Mouse (Mus musculus) liver, embryonic 14 days (tissue): ENCODE measurements around the gene Kcnk3. TPM values are rescaled to one million over a fixed set of nuclear protein-coding genes. Genes with fewer than 3 reads are reported as not detected.

Source experiments
- polyA plus RNA-seq: library from polyadenylated mRNA; depleted of rRNA; stranded (reverse); fragments of >200 nt; gene quantifications from 2 replicates; pipeline ENCODE4 v1.2.3, GENCODE M21; 2012; rRNA removed

The Kcnk3 gene
- polyA plus RNA-seq, result 0.07 and 0.10 TPM in 2 replicates

GRCm38 (mm10) chr5:30587681-30588300 lies at the start of gene Kcnk3:
Kcnk3 (plus strand) TSS chr5:30588170.

GRCm38 (mm10) chr5:30545698-30546097 lies 42.3 kb upstream of the Kcnk3 start, which contains the start of gene Cib4:
Cib4 (minus strand) TSS chr5:30545836.

GRCm38 (mm10) chr5:30647815-30648560 lies 60.0 kb downstream of the Kcnk3 start, which contains the start of gene Slc35f6:
Slc35f6 (plus strand) TSS chr5:30647933.

DNA sequence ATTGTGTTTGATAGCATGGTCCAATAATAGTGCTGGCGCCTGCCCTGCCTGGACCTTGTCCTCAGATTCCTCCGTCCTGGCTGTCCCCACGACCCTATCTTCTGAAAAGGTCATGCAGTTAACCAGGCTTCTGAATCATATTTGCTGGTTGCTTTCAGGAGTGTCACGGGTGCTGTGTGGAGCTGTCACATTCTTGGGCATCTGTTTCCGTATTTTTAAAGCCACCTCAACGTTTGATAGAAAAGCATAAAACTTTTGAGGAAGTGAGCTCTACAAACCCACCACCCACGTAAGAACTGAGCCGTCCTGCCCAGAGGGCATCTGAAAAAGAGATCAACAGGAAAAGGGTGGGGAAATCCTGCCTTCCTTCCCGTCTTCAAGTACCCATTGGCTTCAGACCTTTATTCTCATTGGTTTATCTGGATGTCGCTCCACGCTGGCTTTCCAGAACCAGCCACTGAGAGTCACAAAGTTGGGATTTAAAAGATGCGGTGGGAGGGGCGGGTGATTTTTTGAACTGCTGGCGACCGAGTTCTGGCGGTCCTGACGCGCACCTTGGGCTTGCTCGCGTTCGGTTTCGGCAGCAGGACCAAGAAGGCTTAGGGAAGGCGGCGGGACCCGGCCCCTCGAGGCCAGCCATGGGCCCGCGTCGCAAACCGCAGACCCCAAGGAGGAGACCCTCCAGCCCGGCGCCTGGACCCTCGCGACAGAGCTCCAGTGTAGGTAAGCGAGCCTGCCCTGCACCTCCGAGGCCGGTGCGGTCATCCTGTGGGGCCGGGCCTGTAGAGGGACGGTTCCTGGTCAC lies 78.6 kb downstream of the Kcnk3 start, which contains the start of gene Cenpa:
Gene Cenpa (plus strand): TSS at position 387 of the 805 bp plus-strand sequence.

Other genes starting within 250 kb of the Kcnk3 start
- 0.01 and 0.03 TPM in 2 replicates for gene Otof, start 126.2 kb upstream of the Kcnk3 start, polyA plus RNA-seq
- gene 1700001C02Rik, start 122.1 kb upstream of the Kcnk3 start, polyA plus RNA-seq, result not detected in 2 replicates
- not detected in 2 replicates for gene Cib4, start 42.3 kb upstream of the Kcnk3 start, polyA plus RNA-seq
- gene Slc35f6, start 59.8 kb downstream of the Kcnk3 start, polyA plus RNA-seq, result 8.8 and 9.9 TPM in 2 replicates
- 108 and 132 TPM in 2 replicates for gene Cenpa, start 78.6 kb downstream of the Kcnk3 start, polyA plus RNA-seq
- gene Dpysl5, start 123.4 kb downstream of the Kcnk3 start, polyA plus RNA-seq, result 0.08 and 0.37 TPM in 2 replicates
- gene Mapre3, start 226.5 kb downstream of the Kcnk3 start, polyA plus RNA-seq, result 2.2 and 2.3 TPM in 2 replicates